Mouse (Mus musculus) olfactory bulb, adult 2 months (tissue): ENCODE data around the gene Sema3e. TPM values are rescaled to one million over a fixed set of nuclear protein-coding genes. Genes with fewer than 3 reads are reported as not detected.
A peak's percentile ranks its signal among the peaks of the same experiment; 100 is the strongest.

Source experiments
- H3K27ac ChIP-seq: fragments of 200-500 bp; 2 replicates; pipeline ENCODE4 v1.5.1; 2012; ENCODE audit warnings: low read depth, low read length; ENCODE audit not compliant: insufficient read depth
- H3K4me1 ChIP-seq: fragments of 200-500 bp; 2 replicates; pipeline ENCODE4 v1.6.1; 2012; ENCODE audit warnings: low read length; ENCODE audit not compliant: control insufficient read depth, insufficient read depth
- H3K4me3 ChIP-seq: fragments of 200-500 bp; 2 replicates; pipeline ENCODE4 v1.5.1; 2012; ENCODE audit warnings: mild to moderate bottlenecking, low read depth, low read length, moderate library complexity; ENCODE audit not compliant: insufficient read depth
- CTCF ChIP-seq: fragments of 200-500 bp; IDR thresholded peaks from 2 replicates; pipeline ENCODE4 v1.5.1; 2012; ENCODE audit warnings: low read depth, mild to moderate bottlenecking, low read length, moderate library complexity; ENCODE audit not compliant: insufficient read depth
- POLR2A ChIP-seq: fragments of 200-500 bp; IDR thresholded peaks from 2 replicates; pipeline ENCODE4 v1.6.1; 2012; ENCODE audit warnings: mild to moderate bottlenecking, low read depth, low read length, moderate library complexity; ENCODE audit not compliant: insufficient read depth
- WGBS: fragments of 180-500 bp; shearing (Covaris S2); methylation state at CpG from one replicate; pipeline ENCODE4 v1.1.7; 2018; 5-methylcytosine and 5-hydroxymethylcytosine counted together
- polyA plus RNA-seq: library from polyadenylated mRNA; stranded (reverse); fragments of >200 nt; gene quantifications from 2 replicates; pipeline ENCODE4 v1.2.4, GENCODE M21; 2012; ENCODE audit warnings: low replicate concordance; ENCODE audit not compliant: missing spikeins, insufficient read depth, insufficient read length

Sema3e gene
- polyA plus RNA-seq, 1 experiment, result not detected

GRCm38 (mm10) chr5:14218677-14219076 is 193.6 kb downstream of the Sema3e start:
- Histone ChIP-seq H3K4me3 (no peak overlapping the region), H3K27ac (no peak overlapping the region), H3K4me1 (no peaks in the 10 kb centered on the region)
- WGBS, result 68% methylated on average over 4 of the region's 4 CpGs
- TF ChIP-seq CTCF (no peak), POLR2A (no peak)

GRCm38 (mm10) chr5:14224509-14224908 is 199.4 kb downstream of the Sema3e start:
- Histone ChIP-seq H3K4me1 (no peaks in the 10 kb centered on the region), H3K4me3 (no peak overlapping the region), H3K27ac (no peak overlapping the region)
- TF ChIP-seq POLR2A (no peak), CTCF (no peak)
- WGBS, result 94% methylated on average over 6 of the region's 6 CpGs

GRCm38 (mm10) chr5:14231027-14231426 is 206.0 kb downstream of the Sema3e start:
- 84% methylated on average over 3 of the region's 3 CpGs for WGBS

GRCm38 (mm10) chr5:14252583-14252982 is 227.5 kb downstream of the Sema3e start:
- no peak overlapping the region for H3K4me3 ChIP-seq
- H3K27ac ChIP-seq, result no peak overlapping the region
- TF ChIP-seq CTCF (peak; percentile 34; the same call in 1 of the 2 replicates), POLR2A (no peak)
- no peaks in the 10 kb centered on the region for H3K4me1 ChIP-seq
- WGBS, result 47% methylated on average over 8 of the region's 8 CpGs

More at GRCm38 (mm10) chr5:14231027-14231426, 206.0 kb downstream of the Sema3e start:
- no peak for TF ChIP-seq POLR2A
- no peak for TF ChIP-seq CTCF
- H3K4me1 ChIP-seq, result no peaks in the 10 kb centered on the region
- no peak overlapping the region for H3K27ac ChIP-seq
- H3K4me3 ChIP-seq, result no peak overlapping the region

- TF ChIP-seq CTCF, result no peak
- TF ChIP-seq POLR2A, result no peak
- WGBS, result 78% methylated on average over 1 of the region's 1 CpGs
- Histone ChIP-seq H3K4me1 (no peaks in the 10 kb centered on the region), H3K4me3 (no peak overlapping the region), H3K27ac (no peak overlapping the region)
Measured at GRCm38 (mm10) chr5:14253328-14253727, 228.3 kb downstream of the Sema3e start.

GRCm38 (mm10) chr5:14260156-14260555 is 235.1 kb downstream of the Sema3e start:
- Histone ChIP-seq H3K4me3 (no peak overlapping the region), H3K27ac (no peak overlapping the region), H3K4me1 (no peaks in the 10 kb centered on the region)
- WGBS, result 91% methylated on average over 4 of the region's 4 CpGs
- TF ChIP-seq POLR2A (no peak), CTCF (no peak)

GRCm38 (mm10) chr5:14267400-14267799 is 242.3 kb downstream of the Sema3e start:
- WGBS, result 69% methylated on average over 2 of the region's 2 CpGs
- TF ChIP-seq POLR2A (no peak), CTCF (no peak)

More at GRCm38 (mm10) chr5:14267400-14267799, 242.3 kb downstream of the Sema3e start:
- Histone ChIP-seq H3K4me3 (no peak overlapping the region), H3K27ac (no peak overlapping the region), H3K4me1 (no peaks in the 10 kb centered on the region)

Other genes with a start within 250 kb of the Sema3e start
- not detected in 2 replicates for gene Speer3, start 233.7 kb upstream of the Sema3e start, polyA plus RNA-seq